Mouse (Mus musculus) c-Kit-positive CD71-positive TER-119-negative erythroid progenitor cells, embryonic 14.5 days (primary cell): ENCODE results near the gene Ihh.
A peak's percentile ranks its signal among the peaks of the same experiment; 100 is the strongest.

Source experiments
- DNase-seq: peaks from one replicate; pipeline ENCODE4 v3.0.0-alpha.2; 2013; ENCODE audit warnings: low read depth

The Ihh gene

DNA sequence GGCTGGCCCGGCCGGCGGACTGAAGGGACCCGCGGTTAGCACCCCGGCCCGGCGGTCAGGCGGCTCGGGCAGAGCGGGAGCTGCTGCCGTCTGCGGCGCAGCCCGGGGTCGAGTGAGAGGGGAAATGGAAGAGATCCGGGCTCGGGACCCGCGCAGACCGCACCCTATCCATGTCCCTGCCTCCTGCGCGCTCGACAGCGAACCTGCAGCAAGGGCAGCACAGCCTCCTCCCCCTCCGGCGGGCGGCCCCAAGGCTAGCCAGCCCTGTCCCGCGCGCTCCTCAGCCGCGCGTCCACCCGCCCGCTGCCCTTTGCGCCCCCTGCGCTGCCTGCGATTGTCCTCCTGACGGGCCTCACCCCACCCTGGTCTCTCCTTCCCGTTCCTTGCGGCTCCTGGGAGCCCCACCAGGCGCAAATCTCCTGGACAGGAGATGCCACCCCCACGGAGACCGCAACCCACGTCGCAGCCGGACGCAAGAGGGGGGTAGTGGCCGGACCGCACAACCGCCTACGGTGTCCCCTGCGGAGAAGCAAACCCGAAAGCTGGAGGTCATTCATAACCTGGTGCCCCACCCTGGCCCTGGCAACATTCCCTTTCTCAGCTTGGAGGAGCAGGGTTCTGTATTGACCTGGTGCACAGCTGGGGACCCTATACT lies at the start of gene Ihh:
TSS of gene Ihh (minus strand) at position 117 of the 655 bp plus-strand sequence.
- DNase-seq, result no peak

DNA sequence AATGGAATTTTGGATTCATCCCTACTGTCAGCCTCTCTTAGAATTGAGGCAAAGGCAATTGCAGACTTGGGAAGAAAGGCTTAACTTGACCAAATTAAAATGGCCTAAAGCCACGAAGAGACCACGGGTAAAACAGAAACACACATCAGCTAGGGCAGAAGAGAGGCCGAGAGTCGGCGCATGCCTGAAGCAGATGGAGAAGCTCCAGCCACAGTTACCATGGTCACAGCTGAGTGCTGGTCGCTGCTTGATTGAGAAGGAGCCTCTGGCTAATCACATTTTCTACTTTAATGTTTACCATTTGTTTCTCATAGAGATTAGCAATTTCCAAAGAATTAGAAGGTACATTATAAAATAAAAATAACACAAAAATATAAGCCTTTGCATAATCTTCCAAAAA lies 49.7 kb upstream of the Ihh start:
- no peak for DNase-seq

DNA sequence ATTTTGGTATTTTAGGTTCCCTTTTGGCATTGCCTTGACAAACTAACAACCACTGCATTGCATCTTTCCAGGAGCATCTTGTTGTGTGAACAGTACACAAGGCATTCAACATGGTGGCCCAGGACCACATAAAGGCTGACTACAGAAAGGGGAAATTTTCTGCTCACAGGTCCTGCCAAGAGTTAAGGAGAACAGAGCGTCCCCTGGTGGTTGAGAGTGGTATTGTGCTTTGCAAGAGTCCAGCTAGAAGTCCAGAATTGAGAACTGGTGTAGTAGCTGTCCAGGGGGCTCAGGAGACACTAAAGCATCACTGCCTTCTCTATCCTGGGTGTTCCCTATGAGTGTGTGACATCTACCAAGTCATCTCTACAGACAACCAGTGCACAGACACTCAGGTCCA lies 49.0 kb upstream of the Ihh start:
- peak; percentile 35 for DNase-seq

DNA sequence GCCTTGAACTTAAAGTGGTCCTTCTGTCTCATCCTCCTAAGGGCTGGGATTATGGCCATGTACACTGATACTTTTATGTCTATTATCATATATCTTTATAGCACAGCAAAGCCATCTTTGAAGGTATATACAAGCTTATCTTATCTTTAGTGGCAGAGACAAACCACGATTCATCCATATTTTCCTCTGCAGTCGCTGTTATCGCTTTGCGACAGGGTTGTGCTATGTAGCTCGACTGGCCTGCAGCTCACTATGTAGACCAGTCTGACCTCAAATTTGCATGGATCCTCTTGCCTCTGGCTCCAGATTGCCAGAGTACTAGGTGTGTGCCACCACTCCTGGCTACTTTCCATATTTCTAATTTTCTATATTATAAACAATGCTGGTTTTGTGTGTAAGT lies 47.7 kb upstream of the Ihh start:
- no peak for DNase-seq

DNA sequence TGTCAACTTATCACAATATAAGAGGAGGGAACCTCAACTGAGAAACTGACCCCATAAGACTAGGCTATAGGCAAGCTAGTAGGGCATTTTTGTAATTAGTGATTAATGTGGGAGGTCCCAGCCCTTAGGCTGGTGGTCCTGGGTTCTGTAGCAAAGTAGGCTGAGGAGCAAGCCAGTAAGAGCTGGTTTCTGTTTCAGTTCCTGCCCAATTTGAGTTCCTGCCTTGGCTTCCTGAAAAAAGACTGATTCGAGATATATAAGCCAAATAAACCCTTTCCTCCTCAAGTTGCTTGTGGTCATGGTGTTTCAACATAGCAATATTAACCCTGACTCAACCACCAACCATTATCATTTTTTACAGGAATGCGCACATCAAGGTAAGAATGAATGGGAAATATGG lies 45.8 kb upstream of the Ihh start:
- DNase-seq, result no peak

DNA sequence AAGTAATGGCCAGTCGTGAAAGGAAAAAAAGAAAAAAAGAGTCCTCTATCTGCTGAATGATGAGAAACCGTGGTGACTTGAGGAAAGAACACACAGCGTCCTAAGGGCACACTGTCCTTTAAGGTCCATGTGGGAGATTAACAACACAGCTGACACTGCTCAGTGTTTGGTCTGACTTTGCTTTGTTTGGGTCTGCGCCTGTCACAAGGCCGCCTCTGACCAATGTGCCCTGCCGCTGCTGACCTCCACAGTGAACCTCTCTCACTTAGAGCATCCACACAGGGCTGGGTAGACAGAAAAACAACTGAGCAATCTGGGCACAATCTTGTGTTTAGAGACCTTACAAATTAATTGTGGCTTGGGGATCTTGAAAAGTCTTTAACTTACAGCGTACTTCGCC lies 25.5 kb upstream of the Ihh start:
- DNase-seq, result no peak

DNA sequence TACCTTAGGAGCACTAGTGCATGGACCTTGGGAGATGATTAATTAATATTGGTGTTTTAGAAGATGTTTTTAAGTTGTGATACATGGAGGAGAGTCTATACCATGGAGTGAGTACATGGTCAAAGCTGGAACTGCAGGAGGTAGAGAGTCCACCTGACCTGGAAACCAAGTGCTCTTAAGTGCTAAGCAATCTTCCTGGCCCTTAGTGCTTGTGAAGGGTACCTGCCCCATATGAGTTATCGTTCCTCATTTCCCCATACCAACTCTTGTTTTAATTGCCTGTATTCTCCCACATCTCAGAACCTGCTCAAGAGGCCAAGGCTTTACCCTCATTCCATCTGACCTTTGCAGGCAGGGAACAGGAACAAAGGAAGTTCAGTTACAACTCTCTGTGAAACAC lies 24.5 kb upstream of the Ihh start:
- no peak for DNase-seq

DNA sequence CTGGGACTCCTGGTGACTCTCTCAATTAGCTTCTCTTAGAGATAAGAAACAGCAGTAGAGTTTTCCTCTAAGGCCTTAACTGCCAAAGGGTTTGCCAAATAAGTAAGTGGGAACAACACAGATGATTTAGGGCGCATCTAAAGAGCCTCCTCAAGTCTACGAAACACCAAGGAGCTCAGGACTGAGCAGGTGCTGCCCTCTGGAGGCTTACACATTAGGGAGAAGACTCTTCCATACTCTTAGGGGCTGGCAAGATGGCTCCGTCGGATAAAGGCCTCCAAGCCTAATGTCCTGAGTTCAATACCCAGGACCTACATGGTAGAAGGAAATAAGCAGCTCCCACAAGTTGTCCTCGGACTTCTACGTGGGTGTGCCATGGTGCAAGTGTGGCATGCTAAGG lies 22.1 kb upstream of the Ihh start:
- no peak for DNase-seq

DNA sequence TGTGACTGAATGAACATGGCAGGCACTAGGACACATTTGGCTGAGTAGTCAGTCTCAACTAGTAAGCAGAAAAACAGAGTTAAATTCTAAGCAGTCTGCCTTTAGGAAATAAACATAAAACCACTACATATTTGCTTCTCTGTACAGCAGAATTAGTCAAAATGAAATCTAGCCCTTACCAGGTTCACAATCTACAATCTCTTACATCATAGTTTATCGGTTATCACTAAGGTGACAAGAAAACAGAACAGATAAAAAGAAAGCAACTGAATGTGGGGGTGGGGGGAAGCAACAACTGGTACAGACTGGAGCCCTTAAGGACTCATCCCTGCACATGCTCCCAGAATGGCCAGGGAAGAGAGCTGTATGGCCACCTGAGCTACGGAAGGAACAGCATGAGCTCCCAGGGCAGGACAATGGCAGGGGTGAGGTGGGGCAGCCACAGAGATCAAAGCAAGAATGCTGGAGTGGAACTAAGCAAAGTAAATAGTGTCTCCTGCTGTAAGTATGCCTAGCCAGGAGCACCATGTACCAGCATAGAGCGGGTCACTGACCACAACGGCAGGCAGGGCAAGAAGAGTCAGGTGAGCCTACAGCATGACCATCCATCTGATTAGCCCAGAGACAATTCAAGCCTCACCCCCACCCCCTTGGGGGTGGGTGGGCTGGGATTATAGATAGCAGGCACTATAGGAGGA lies 20.0 kb upstream of the Ihh start:
- DNase-seq, result no peak

DNA sequence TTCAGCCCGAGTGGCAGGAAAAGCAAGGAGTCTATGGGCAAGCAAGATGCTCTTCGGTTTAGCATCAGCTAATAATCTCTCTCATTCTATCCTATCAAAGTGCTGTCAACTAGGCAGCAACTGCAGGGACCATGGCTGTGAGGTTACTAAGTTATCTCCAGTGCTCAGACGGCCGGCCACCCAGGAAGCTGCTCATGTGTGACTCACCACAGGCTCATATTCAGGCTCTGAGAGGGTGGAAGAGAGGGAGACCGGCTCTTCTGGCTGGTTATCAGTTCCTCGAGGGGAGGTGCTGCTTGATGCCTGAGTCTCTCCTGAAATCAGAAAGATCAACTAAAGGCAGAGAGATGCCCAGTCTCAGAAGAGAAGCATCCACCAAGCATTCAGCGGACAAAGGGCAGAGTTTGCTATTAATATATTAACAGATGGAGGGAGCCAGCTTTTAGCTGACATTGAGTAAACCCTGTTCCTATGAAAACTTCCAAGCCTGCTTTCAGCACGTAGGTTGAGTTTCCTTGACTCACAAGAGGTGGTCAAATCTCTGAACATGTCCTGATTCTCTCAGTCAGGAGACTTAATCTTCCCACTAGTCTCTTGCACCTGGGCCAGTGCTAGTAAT lies 16.6 kb upstream of the Ihh start:
- no peak for DNase-seq

DNA sequence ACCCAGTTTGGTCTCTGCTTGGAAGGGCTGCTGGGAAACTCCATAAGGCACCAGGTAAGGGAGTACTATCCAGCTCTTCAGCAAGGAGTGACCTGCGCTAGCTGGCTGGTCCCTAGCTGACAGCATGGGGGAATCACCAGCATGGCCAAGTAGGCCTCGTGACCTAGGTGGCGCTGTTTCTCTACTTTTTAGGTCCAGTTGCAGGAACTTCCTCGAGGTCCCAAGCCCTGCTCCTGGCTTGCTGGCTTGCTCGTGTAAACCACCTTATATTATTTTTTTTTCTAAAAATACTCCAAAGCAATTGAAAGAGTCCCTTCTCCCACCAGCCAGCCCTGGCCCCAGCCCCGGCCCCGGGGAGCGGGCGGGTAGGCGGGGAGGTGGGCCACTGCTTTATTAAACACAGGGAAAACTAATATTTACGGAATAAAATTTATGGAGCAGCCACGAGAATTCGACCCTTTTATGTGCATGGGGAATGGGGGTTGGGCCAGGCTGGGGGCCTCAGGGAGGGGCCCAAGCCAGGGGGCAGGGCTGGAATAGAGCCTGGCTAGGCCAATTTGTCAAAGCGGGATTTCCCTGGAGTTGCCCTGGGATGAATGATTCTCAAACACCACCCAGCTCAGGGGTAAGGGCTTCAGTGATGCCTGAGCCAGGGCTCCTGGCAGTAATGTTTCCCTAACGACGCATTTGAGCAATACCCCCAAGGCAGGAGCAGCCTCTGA lies 13.2 kb upstream of the Ihh start:
- peak; percentile 40 for DNase-seq

DNA sequence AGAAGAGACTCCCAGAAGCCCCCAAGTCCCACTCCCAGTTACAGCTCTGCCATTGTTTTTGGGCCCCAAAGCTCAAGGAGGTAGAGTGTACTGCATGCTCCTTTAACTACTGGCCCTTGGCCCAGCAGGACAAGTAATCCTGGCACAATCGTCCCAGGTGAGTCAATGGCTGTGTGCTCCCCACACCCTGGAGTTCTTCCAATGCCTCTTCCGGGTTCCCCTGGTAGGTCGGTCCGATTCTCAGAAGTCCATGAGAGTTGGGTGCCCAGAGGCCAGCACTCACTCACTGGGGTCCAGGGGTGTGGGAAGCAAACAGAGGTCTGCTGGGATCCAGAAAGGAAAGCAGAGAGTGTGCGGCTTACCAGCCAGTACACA lies 11.4 kb upstream of the Ihh start:
- no peak for DNase-seq

DNA sequence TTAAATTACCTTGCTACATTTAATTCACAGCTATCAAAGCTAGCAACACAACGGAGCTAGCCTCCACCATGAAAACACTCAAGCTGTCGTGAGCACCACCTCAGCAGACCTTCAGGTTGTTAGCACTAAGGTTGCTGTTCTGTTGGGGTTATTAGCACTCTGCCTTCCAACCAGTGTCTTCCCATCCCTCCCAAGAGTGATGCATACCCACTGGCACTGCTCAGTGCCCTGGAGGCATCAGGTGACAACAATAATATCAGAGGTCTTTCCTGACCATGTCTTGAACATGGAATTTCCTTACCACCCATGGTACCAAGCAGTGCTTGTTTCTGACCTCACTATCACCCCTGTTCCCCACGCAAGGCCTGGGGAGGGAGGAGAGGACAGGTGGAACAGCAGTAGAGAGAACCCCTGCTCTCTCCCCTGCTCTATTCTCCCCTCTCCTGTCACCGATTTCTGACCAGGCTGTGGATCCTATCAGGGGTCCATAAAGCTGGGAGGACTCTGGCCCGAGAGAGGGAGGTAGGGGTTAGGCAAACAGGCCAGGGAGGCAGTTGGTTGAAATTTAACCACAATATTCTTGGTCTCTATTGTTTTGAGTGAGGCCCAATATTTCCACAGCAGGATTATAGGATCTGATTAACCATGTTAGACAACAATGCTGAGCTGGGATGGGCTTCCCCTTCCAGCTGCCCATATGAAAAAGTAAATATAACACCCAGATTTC lies 10.8 kb upstream of the Ihh start:
- DNase-seq, result no peak

DNA sequence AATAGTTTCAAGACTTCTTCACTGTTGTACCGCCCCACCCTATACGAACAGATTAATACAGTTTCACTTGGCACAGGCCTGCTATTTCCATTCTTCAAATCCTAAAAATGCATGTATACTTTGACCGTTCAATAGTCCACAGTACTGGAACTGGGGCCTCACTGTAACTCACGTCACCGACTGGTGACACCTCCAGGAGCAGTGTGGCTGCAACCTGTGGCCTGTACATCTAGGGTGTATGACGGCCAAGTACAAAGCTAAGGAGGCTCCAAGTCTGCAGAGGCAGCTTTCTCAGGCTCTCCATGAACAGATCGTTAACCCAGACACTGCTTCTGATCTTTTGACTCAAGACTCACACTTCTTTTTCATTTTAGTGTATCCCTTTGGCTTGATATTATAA lies 10.2 kb upstream of the Ihh start:
- DNase-seq, result no peak

DNA sequence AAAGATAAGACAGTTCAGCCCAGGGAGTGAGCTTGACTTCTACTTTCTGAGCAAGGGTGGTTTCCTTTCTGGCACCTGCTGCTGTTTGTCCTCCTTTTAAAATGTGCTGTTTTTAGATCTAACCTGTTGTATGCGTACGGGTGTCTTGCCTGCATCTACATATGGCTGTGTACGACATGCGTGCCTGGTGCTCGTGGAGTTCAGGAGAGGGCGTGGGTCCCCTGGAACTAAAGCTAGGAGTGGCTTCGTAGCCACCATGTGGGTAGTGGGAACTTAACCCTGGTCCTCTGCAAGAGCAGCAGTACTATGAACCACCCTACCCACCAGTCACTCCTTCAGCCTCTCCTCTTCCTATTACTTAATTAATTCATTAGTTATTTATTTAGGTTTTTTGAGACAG lies 8.6 kb upstream of the Ihh start:
- DNase-seq, result no peak

DNA sequence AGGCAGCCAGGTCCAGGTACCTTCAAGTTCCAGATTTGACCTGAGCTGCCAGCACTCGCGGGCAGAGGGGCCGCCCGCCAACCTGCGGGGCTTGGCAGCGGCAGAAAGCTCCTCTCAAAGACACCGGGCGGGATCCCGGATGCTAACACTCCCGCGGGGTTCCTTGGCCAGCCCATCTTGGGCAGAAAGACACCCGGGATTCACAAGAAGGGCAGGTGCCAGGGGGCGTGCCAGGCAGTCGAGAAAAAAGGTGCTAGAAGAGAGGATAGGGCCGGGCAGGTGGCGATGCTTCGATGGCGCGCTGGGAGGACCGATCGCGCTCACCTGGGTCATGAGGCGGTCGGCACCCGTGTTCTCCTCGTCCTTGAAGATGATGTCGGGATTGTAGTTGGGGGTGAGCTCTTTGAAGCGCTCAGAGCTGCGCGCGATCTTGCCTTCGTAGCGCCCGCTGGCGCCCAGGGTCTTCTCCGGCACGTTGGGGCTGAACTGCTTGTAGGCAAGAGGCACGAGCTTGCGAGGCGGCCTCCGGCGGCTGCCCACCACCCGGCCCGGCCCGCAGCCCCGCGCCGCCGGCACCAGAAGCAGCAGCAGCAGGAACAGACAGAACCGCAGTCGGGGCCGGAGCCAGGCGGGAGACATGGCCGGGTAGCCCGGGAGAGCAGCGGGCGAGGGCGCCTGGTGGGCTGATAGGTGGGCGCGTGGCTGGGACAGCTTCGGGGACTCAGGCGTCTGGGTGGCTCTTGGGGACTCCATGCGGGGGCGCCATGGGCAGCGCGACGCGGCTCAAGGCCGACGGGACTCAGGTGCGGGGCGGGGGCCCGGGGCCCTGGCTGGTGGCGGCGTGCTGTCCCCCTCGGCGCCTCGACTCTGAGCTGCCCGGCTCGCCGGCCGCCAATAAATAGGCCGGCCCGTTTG lies 639 bp downstream of the Ihh start:
- DNase-seq, result no peak

DNA sequence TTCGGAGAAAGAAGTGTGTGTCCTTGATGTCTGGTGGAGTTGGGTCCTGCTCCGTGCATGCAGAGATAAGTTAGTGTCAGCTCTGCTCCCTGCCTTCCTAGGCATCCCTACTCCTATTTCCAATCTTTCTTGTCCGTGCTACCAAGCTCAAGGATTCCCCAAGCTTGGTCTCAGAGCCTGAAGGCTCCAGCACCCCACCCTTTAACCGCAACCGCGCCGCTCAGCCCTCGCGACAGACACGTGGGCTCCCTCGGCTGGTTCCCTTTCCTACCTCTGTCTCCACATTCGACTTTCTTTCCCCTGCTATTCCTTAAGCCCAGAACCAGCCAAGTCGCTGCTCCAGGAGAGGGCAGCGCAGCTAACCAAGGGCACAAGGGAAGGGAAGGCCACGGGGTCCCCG lies 1.4 kb downstream of the Ihh start:
- DNase-seq, result no peak

DNA sequence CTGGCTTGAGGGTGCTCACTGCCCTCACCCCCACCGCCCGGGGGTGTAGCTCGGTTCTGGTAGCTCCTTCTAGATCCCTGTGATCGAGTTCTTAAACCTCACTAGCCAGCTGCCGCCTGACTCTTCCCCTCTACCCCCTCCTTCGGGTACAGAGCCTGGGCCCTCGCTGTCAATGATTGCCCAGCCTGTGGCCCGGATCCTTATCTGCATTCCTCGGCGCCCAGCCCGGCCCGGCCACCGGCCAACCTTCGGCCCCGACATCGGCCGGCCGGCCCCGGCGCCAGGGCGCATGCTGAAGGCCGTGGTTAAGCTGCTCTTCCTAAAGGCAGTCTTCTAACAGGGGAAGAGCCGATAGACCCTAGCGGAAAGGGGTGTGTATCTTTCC lies 1.8 kb downstream of the Ihh start:
- DNase-seq, result no peak

DNA sequence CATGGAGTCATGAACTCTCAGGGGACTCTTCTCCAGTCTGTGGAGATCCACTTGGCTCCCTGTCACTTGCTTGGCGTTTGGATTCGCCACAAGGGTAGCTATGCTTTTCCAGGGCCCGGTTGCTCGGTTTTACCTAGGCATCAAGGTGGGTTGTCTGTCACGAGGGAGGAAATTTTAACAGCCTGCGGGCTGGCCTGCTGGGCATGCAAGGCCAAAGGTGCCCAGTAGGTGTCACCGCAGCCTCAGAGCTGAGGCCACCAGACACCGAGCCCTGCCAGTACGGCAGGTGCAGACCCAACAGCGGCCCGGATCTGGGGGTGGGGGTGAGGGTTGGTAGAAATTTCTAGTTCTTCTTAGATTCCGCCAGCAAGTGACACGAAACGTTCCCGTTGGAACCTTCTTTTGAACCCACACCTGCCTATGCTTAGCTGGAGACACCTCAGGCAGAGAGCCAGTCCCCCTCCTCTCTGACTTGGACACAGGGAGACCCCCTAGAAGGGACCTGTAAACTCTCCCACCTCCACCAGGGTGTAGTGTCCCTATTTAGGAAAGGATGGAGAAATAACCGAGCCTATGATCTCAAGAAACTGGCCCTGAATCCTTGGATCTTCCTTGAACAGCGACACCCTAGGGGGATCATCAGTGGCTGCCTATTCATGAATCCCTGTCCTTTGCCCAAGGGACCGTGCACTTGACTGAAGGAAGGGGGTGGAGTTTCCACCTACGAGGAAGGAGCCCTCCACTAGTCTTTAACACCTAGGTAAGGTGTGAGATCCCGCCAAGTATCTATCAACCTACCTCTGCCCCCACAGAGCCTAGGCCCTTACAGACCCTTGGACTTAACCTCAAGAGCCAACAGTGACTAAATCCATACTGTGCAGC lies 2.4 kb downstream of the Ihh start:
- DNase-seq, result no peak

DNA sequence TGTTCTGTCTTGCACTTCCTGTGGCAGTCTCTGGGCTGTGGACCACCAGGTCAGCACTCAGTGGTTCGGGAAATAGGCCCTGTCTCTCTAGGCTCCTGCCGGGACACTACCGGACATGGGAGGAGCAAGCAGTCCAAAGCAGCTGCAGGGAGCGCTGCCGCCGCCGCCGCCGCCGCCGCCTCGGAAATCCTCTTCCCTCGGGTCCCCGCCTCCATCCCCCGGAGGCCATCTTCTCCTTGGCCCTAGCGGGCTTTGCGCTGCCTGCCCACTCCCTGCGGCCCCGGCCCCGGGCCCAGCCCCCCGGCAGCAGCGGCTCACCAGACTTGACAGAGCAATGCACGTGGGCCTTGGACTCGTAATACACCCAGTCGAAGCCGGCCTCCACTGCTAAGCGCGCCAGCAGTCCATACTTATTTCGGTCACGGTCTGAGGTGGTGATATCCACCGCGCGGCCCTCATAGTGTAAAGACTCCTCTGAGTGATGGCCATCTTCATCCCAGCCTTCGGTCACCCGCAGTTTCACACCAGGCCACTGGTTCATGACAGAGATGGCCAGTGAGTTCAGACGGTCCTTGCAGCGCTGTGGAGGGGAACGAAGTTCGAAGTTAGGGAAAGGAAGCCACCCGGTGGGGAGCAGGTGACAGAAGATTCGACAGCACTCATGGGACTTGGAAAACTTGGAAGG lies 3.3 kb downstream of the Ihh start:
- DNase-seq, result no peak
